Mouse (Mus musculus) liver, embryonic 15.5 days (tissue): Measurements from ENCODE around the gene C8g. TPM values are rescaled to one million over a fixed set of nuclear protein-coding genes. Genes with fewer than 3 reads are reported as not detected.

Experiments
- ATAC-seq: fragments of 200-750 bp; cut with Nextera tagmentation; 2 replicates; pipeline ENCODE4 v1.8.0; 2017; ENCODE audit warnings: moderate number of reproducible peaks, mild to moderate bottlenecking, moderate library complexity; ENCODE audit not compliant: insufficient read depth
- H3K27ac ChIP-seq: fragments of 300-500 bp; sonication (generic); replicated peaks from 2 replicates; pipeline ENCODE4 v1.5.1; 2015; ENCODE audit warnings: mild to moderate bottlenecking, inconsistent platforms
- H3K27me3 ChIP-seq: fragments of 300-500 bp; sonication (generic); 2 replicates; pipeline ENCODE4 v1.6.1; 2015; ENCODE audit warnings: mild to moderate bottlenecking, inconsistent platforms
- H3K36me3 ChIP-seq: fragments of 300-500 bp; sonication (generic); replicated peaks from 2 replicates; pipeline ENCODE4 v1.6.1; 2015; ENCODE audit warnings: moderate library complexity, mild to moderate bottlenecking, inconsistent platforms
- H3K4me1 ChIP-seq: fragments of 300-500 bp; sonication (generic); replicated peaks from 2 replicates; pipeline ENCODE4 v1.6.1; 2015; ENCODE audit warnings: inconsistent platforms
- H3K4me2 ChIP-seq: fragments of 300-500 bp; sonication (generic); 2 replicates; pipeline ENCODE4 v1.6.1; 2015; ENCODE audit warnings: moderate library complexity, mild to moderate bottlenecking, inconsistent platforms
- H3K4me3 ChIP-seq: fragments of 300-500 bp; sonication (generic); replicated peaks from 2 replicates; pipeline ENCODE4 v1.5.1; 2015; ENCODE audit warnings: mild to moderate bottlenecking, inconsistent platforms
- H3K9ac ChIP-seq: fragments of 300-500 bp; sonication (generic); 2 replicates; pipeline ENCODE4 v1.6.1; 2015; ENCODE audit warnings: moderate library complexity, mild to moderate bottlenecking, inconsistent platforms
- H3K9me3 ChIP-seq: fragments of 300-500 bp; sonication (generic); replicated peaks from 2 replicates; pipeline ENCODE4 v1.6.1; 2016; ENCODE audit warnings: inconsistent platforms
- WGBS: fragments of 180-500 bp; shearing (Covaris S2); methylation state at CpG from one replicate; pipeline ENCODE4 v1.1.7; 2015; ENCODE audit warnings: mixed read lengths; ENCODE audit not compliant: insufficient replicate concordance; 5-methylcytosine and 5-hydroxymethylcytosine counted together
- polyA plus RNA-seq: library from polyadenylated mRNA; unstranded; fragments of >200 nt; fragmentation: Nextera tagmentation; extraction: Ambion mirVana; gene quantifications from 2 replicates; pipeline ENCODE4 v1.2.1, GENCODE M21; 2015

C8g gene
- polyA plus RNA-seq, 1 experiment from 2014 or later: 64.9 TPM

DNA sequence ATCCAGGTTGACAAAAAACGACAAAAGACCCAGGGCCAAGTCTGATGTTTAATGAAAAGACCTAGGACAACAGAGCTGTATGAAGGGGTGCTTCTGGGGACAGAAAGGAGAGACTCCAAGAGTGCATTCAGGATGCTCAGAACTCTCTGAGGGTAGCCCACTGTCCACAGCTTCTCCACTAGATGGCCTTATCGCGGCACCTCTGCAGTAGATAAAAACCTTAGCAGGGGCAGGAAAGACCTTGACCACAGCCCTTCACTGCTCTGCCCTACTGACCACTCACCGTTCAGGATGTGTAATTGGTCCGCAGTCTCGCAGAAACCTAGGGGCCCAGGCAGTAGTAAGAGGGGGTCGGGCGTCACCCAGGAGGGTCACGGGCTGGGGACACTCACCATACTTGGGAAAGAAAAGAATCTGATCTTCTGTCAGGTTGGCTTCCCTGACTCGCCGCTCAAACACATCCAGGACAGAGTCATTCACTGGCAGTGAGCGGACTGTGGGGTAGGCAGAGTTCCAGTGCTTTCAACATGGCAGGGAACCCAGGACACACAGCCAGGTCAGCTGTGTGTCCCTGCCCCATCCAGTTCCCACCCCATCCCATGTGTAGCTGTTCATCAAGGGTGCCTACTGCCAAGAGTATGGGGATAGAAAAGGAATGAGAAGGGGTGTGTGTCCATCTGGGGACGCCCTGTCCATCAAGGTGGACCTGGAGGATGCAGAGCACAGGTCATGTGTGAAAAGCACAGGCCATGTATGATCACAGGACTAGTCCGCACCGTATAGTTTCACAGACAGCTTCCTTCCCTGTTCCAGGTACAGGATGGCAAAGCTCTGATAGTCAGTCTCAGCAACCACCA lies 2.7 kb downstream of the C8g start:
- Histone ChIP-seq H3K9ac (no peak overlapping the region), H3K4me3 (no peak overlapping the region), H3K4me1 (peaks cover 61% of the 10 kb centered on the region), H3K9me3 (no peaks in the 10 kb centered on the region), H3K36me3 (peaks cover 11% of the 10 kb centered on the region), H3K27me3 (no peaks in the 10 kb centered on the region), H3K4me2 (peak overlapping the region; percentile 81), H3K27ac (no peak overlapping the region)
- no peak for ATAC-seq
- 54% methylated on average over 15 of the region's 15 CpGs for WGBS

DNA sequence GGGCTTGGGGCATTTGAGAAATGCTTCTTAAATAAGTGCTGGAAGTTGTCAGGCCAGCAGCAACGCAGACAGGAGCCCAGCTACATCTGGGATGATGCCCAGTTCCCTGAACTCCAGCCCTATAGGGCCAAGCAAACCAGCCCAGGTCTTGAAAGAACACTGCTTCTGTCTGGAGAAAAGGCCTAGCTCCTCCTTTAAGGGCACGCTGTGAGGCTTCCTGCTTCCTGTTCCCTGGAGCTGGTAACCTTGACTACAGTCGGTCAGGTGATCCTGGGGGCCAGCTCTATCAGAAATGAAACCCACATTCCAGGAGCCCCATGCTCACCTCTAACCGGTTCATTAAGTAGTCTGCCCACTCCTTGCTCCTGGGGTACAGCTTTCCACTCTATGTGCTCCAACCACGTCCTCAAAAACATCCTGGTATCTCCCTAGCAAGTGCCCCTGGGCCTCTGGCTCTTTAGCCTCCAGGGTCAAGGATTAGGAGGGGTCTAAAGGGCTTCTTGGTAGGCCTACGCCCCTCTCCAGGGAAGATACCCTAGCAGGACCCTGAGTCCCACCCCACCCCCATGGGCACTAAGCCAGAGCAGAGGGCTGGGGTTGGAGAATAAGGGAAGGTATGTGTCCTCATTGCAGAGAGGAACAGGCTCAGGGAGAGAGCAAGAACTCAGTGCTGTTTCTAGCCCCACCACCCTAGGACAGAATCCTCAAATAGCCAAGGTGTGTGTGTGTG lies 3.5 kb downstream of the C8g start:
- Histone ChIP-seq H3K27me3 (no peaks in the 10 kb centered on the region), H3K9ac (no peak overlapping the region), H3K36me3 (peaks cover 5% of the 10 kb centered on the region; the same call in 1 of the 2 replicates), H3K4me3 (no peak overlapping the region), H3K27ac (no peak overlapping the region), H3K4me2 (no peak overlapping the region; the same call in 1 of the 2 replicates), H3K4me1 (peaks cover 53% of the 10 kb centered on the region), H3K9me3 (no peaks in the 10 kb centered on the region)
- WGBS: 33% methylated on average over 6 of the region's 6 CpGs
- no peak for ATAC-seq

DNA sequence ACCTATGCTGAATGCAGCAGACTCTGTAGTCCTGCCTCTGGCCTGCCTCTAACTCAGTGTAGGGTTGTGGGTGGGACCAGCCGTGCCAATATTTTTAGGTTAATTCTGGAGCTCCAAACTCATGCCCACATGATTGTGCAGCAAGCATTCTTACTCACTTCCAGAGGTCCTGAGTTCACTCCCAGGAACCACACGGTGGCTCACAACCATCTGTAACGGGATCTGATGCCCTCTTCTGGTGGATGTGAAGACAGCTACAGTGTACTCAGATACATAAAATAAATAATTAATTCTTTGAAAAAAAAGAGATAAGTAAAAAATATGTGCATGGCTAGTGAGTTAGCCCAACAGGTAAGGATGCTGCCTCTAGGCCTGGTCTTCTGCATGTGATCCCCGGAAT lies 5.1 kb downstream of the C8g start:
- WGBS: 42% methylated on average over 4 of the region's 4 CpGs
- Histone ChIP-seq H3K36me3 (no peaks in the 10 kb centered on the region), H3K27ac (no peak overlapping the region), H3K9me3 (no peaks in the 10 kb centered on the region), H3K4me1 (peaks cover 37% of the 10 kb centered on the region), H3K4me2 (no peak overlapping the region), H3K27me3 (no peaks in the 10 kb centered on the region), H3K9ac (no peak overlapping the region), H3K4me3 (no peak overlapping the region)
- ATAC-seq: no peak

DNA sequence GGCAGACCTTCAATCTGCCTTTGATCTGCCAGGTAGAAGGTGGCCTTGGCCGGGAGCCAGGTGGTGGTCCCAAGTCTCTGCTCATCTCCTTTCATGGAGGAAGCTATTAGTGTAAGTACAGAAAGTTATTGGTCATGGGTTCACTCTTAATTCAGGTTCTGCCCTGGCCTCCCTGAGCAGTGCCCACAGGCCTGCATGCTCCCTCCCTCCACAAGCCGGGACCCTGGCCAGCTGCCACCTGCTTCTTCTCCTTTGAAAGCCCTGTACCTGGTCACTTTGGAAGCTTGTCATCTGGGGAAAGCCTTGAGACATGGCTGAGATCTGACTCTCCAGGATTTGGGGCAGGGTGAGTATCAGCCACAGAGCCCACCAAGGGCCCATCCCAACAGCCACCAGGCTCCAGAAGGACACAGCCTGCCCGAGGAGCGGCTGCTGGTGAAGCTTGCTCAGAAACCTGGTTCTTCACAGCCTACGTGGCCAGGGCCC lies 8.0 kb downstream of the C8g start, which contains the start of gene Lcn12:
TSS of gene Lcn12 (minus strand) at position 436 of the 486 bp plus-strand sequence.
- Histone ChIP-seq H3K4me1 (peaks cover 22% of the 10 kb centered on the region), H3K36me3 (no peaks in the 10 kb centered on the region), H3K4me2 (no peak within 1 kb of the TSS), H3K27me3 (no peaks in the 10 kb centered on the region), H3K9me3 (no peaks in the 10 kb centered on the region), H3K27ac (no peak within 1 kb of the TSS), H3K4me3 (no peak within 1 kb of the TSS), H3K9ac (no peak within 1 kb of the TSS)
- WGBS: 72% methylated on average over 5 of the region's 5 CpGs
- ATAC-seq: no peak

DNA sequence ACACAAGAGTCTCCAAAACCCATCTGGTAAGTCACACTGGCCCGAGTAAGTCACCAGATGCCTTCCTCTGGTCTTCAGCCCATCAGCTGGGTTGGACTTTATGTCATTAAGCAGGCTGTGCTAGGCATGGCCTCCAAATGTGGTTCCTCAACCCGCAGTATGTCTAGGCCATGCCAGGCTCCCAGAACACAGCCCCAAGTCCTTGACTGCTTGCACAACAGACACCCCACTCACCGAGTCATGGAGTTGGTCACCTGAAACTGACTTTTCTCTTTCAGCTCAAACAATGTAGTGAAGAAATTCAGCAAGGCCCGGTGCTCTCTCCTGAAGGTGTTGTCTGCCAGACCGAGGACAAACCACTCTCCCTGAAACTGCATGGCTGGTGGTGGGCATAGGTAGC lies 8.5 kb downstream of the C8g start:
- Histone ChIP-seq H3K9me3 (no peaks in the 10 kb centered on the region), H3K36me3 (no peaks in the 10 kb centered on the region), H3K27ac (no peak overlapping the region), H3K4me1 (peaks cover 22% of the 10 kb centered on the region), H3K4me3 (no peak overlapping the region), H3K27me3 (no peaks in the 10 kb centered on the region), H3K4me2 (no peak overlapping the region), H3K9ac (no peak overlapping the region)
- WGBS: 55% methylated on average over 5 of the region's 5 CpGs
- no peak for ATAC-seq

GRCm38 (mm10) chr2:25488671-25489068 lies 12.8 kb downstream of the C8g start:
- no peak overlapping the region for H3K9ac ChIP-seq
- H3K4me2 ChIP-seq: no peak overlapping the region
- H3K27ac ChIP-seq: no peak overlapping the region
- no peaks in the 10 kb centered on the region for H3K36me3 ChIP-seq
- H3K27me3 ChIP-seq: no peaks in the 10 kb centered on the region
- no peak overlapping the region for H3K4me3 ChIP-seq
- no peaks in the 10 kb centered on the region for H3K9me3 ChIP-seq
- WGBS: 58% methylated on average over 7 of the region's 7 CpGs
- H3K4me1 ChIP-seq: peaks cover 39% of the 10 kb centered on the region
- ATAC-seq: no peak

DNA sequence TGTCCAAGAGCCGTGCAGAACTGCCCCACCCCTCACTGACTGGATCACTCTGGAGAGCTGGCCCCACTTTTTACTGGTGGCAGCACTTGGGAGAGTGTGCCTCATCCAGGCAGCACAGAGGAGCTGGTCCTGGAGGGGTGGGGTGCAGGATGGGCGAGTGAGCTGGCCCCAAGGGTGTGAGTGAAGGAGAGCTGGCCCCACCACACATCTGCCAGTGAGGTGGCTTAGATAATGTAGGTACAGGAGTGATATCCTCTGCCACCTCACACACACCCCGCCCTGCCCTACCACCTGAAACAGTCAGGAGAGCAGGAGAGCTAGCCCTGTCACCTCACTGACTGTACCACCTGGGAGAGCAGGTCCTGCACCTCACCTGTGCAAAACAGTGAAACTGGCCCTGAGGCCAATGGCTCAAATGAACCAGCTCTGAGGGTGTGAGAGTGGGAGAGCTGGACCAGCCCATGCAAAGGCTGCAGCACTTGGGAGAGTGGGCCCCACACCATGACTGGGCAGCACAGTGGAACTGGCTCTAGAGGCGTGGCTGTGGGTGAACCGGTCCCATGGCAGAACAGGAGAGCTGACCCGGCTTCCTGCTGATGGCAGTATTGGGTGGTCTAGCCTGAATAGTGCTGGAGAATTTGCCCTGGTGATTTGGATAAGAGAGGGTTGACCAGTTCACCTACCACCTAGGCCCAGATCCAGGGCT lies 13.4 kb downstream of the C8g start:
- H3K4me3 ChIP-seq: no peak overlapping the region
- no peaks in the 10 kb centered on the region for H3K9me3 ChIP-seq
- WGBS: 46% methylated on average over 6 of the region's 6 CpGs
- H3K36me3 ChIP-seq: no peaks in the 10 kb centered on the region
- peak; percentile 51 for ATAC-seq
- no peak overlapping the region for H3K9ac ChIP-seq
- peak overlapping the region; percentile 38; the same call in 1 of the 2 replicates for H3K27ac ChIP-seq
- H3K4me2 ChIP-seq: peak overlapping the region; percentile 32
- no peaks in the 10 kb centered on the region for H3K27me3 ChIP-seq
- peaks cover 39% of the 10 kb centered on the region for H3K4me1 ChIP-seq

DNA sequence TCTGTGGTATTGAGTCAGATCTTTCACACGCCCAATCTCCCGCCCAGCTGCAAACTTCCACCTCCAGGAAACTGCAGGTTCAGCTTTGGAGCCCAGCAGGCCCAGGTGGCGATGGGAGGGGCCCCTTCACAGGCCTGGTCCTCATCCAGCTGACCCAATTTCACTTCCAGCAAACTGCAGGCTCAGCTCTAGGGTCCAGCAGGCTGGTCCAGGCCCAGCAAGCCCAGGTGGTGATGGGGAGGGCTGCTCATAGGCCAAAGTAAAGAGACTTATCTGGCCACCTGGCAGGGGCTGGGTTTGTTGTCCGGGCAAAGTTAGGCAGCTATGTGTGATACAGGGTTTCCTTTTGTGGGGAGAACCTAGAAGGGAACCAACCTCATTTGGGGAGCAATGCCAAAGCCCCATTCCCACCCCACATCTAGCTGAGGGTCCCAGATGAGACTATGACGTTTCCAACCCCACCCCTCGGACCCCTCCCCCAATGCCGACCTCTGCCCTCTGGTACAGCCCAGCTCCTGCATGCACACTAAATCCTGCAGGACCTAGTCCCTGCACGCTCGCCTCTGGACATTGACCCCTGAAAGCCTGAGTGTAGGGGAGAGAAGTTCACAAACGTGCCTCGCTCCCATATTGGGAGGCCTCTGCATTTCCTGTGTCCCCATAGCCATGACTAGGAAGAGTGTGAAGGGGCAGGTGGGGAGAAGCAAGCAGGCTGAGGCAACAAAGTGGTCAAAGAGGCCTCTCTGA lies 16.4 kb downstream of the C8g start:
- H3K4me2 ChIP-seq: no peak overlapping the region; the same call in 1 of the 2 replicates
- ATAC-seq: peak; percentile 73
- WGBS: 42% methylated on average over 11 of the region's 11 CpGs
- no peak overlapping the region for H3K9ac ChIP-seq
- H3K9me3 ChIP-seq: no peaks in the 10 kb centered on the region
- no peaks in the 10 kb centered on the region for H3K27me3 ChIP-seq
- no peaks in the 10 kb centered on the region for H3K36me3 ChIP-seq
- H3K4me1 ChIP-seq: peaks cover 39% of the 10 kb centered on the region
- H3K4me3 ChIP-seq: no peak overlapping the region
- peak overlapping the region; percentile 75 for H3K27ac ChIP-seq

- no peak for ATAC-seq
- Histone ChIP-seq H3K27me3 (no peaks in the 10 kb centered on the region), H3K27ac (no peak overlapping the region), H3K36me3 (no peaks in the 10 kb centered on the region), H3K9me3 (no peaks in the 10 kb centered on the region), H3K4me1 (peaks cover 26% of the 10 kb centered on the region), H3K4me2 (no peak overlapping the region), H3K9ac (no peak overlapping the region), H3K4me3 (no peak overlapping the region)
- WGBS: 9% methylated on average over 7 of the region's 7 CpGs
Measured at GRCm38 (mm10) chr2:25482969-25483368, 18.6 kb downstream of the C8g start.

DNA sequence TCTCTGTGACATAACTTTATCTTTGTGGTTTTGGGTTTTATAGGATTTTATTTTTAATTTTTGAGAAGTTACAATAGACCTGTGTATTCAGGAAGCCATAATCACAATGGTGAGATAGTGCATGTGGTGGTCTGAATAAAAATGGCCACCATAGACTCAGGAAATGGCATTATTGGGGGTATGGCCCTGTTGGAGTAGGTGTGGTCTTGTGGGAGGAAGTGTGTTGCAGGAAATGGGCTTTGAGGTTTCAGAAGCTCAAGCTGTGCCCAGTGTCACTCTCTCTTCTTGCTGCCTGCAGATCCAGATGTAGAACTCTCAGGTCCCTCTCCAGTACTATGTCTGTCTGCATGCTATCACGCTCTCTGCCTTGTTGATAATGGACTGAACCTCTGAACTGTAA lies 21.0 kb downstream of the C8g start:
- H3K4me3 ChIP-seq: no peak overlapping the region
- ATAC-seq: no peak
- H3K4me1 ChIP-seq: peaks cover 7% of the 10 kb centered on the region
- WGBS: 76% methylated on average over 1 of the region's 1 CpGs
- H3K9me3 ChIP-seq: no peaks in the 10 kb centered on the region
- H3K27ac ChIP-seq: no peak overlapping the region
- H3K27me3 ChIP-seq: 0 out of 2 replicates have a peak, but pooled peaks cover 5% of the 10 kb centered on the region
- no peak overlapping the region for H3K9ac ChIP-seq
- H3K36me3 ChIP-seq: no peaks in the 10 kb centered on the region
- H3K4me2 ChIP-seq: no peak overlapping the region
